Mouse (Mus musculus) CD4-positive, CD25-positive, alpha-beta regulatory T cell, adult 2 months (primary cell): Measurements from ENCODE around the gene Zfp217.

ENCODE experiments used
- DNase-seq: peaks from one replicate; pipeline ENCODE4 v3.0.0-alpha.2; 2012; ENCODE audit warnings: low read depth, low spot score

The Zfp217 gene

GRCm38 (mm10) chr2:170159795-170160568 is 12.1 kb upstream of the Zfp217 start:
- peak; percentile 36 for DNase-seq

DNA sequence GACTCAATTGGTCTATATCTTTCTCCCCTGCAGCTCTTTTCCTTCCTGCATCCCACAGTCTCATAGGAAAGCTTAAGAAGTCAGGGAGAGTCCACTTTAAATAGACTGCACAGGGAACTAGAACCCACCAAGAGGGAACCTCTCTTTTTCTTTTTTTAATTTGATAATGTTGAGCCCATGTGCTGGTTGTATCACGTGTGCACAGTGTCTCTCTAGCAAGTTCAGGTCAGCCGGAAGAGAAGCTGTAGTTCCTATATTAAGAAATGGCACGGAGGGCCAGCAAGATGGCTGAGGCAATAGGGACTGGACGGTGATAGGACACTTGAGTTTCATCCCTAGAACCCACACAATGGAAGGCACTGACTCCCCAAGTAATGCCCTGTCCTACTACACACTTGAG is 11.1 kb upstream of the Zfp217 start:
- no peak for DNase-seq

- DNase-seq = peak; percentile 58
These were observed 10.3 kb upstream of the Zfp217 start for GRCm38 (mm10) chr2:170158251-170158650.

DNA sequence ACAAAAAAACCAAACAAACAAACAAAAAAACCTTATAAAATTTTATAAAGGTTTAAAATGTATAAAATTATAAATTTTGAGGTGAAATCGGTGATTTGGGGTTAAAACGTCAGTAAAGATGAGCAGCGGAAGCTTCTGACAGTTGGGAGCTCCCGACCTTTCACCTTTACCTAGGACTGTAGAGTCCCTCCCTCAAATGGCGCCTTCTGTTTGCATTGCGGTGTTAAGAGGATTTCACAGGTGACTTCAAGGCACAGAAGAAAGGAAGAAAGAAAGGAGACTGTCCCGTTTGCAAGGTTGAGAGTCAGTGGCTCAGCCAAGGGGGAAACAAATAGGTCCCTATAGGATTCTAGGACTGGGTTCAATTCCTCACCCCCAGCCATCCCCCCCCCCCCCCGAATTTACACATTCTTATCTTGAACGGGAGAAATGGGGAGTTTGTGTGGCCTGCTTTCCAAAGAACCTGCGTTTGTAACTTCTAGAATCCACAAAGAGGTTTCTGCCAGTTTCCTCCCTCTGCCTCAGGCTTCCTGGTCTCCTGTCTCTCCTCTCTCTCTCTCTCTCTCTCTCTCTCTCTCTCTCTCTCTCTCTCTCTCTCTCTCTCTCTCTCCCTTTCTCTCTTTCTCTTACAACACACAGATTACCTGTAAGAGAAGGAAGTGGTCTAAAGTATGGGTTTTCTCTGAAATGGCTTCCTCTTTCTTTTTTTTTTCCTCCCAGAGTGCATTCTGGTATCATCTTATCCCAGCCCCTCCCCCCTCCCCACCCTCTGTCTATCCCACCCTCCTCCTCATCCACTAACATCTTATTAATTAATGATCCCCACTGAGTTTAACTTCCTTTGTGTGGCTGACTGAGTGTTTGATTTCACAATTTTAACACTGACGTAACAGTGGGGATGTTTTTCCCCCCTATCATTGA is 9.6 kb upstream of the Zfp217 start:
- peak; percentile 49 for DNase-seq

DNA sequence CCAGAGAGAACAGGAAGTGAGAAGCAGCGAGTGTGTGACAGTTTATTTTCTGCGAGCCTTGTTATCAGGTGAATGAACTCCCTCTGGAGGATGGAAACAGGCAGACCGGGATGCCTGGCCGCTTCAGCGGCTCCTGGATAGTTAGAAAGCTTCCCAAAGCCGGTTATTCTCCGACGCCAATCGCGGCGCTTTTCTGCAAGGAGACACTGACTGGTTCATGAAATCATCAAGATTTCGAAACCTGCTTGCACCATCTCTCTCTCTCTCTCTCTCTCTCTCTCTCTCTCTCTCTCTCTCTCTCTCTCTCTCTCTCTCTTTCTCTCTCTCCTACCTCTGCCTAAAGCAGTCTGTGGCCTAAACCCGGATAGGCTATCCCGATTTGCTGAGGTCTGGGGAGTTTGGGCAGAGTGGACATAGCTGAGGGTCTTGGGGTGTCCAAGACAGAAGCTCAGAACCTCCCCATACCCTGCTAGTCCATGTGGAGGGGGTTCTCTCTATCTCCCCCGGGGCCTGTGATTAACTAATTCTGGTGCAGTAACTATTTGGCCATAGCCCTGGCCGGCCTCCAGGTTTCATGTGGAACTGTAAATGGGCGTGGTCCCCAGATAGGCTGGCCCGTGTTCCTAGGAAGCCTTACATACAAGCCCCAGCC is 7.3 kb upstream of the Zfp217 start:
- peak; percentile 71 for DNase-seq

DNA sequence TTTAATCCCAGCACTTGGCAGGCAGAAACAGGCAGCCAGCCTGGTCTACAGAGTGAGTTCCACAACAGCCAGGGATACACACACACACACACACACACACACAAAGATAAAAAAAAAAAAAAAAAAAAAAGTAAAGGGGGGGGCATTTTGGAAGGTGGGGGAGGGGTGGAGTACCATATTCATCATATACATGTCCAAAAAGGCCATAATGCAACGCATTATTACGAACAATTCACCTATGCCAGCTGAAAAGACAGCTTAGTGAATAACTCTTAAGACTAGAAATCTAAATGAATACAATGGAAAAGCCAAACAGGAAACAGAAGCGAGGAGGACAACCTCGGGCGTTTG is 6.8 kb upstream of the Zfp217 start:
- DNase-seq = no peak

- peak; percentile 19 for DNase-seq
These were observed 6.4 kb upstream of the Zfp217 start for GRCm38 (mm10) chr2:170154301-170154721.

DNA sequence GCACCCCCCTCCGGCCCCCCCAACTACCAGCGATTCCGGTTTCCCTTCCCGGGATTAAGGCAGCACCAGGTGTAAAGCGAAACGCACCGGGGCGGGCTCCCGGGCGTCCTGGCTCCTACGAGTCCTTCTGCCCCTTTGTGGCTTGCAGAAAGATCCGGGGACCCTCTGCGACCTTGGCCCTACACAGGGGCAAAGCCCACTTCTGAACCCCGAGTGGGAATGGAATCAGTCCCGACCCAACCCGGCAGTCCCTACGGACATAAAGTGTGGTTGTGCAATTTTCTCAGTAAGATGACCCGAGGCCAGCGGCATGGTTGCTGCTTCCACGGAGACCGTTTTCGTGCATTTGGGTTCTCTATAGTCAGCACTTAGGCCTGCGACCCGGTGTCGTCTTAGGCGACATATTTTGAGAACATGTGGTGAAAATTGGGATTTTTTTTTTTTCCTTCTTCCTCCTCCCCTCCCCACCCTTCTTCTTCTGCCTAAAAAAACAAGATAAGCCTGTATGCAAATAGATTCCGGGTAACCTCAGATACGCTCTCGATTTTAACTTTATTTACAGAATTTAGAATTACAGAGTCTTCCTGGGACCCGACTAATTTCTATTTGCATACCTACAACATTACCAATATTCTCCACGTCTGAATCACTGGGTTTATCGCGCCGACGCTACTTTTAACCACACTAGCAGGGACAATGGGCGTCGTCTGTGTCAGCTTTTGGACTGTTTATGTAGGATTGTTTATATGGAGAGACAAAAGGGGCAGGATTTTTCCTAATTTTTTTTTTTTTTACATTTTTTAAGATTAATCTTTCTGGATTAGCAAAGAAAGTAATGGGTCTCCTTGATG is 5.7 kb upstream of the Zfp217 start:
- peak; percentile 52 for DNase-seq

DNA sequence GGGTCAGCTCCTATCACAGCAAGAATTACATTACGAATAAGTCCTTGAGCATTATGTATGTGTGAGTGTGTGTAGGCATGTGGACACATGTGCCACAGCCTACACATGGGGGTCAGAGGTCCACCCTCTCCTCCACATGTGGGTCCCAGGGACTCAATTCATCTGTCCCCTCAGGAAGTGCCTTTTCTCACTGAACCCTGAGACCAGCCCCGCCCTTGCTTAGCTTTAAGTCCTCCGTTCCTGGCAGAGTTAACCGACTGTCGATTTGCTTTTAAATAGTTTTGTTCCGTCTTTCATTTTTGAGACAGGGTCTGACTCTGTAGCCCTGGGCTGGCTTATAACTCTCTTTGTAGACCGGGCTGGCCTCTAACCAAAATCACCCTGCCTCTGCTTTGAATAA is 5.0 kb upstream of the Zfp217 start:
- peak; percentile 37 for DNase-seq

DNA sequence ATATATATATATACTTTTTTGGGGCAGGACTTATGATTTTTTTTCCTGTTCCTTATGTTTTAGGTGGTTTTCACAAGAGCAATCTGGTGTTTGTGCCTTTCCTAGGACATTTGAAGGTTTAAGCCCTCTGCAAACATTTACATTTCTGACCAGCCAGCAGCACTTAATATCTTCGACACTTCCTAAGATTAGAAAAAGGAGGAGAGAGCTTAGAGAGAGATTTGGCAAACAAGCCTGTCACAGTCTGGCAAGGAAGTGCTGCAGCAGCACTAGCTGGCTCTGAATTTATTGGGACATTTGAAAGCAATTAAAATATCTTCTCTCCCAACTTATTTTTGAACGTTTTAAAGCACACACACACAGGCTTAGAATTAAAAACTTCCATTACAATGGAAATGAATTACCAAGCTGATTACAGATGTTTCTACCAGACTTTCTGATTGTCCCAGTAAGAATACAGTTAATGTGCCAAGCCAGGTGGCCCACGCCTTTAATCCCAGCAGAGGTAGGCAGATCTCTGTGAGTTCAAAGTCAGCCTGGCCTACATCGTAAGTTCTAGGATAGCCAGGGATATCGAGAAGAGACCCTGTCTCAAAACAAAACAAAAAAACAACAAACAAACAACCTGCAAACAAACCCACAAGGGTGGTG is 4.3 kb upstream of the Zfp217 start:
- DNase-seq = no peak

- DNase-seq = no peak
These were observed 3.6 kb upstream of the Zfp217 start for GRCm38 (mm10) chr2:170151470-170151869.

- no peak for DNase-seq
These were observed 925 bp upstream of the Zfp217 start for GRCm38 (mm10) chr2:170148828-170149227.

- DNase-seq = no peak
These were observed 733 bp downstream of the Zfp217 start for GRCm38 (mm10) chr2:170147170-170147569.

- no peak for DNase-seq
These were observed 3.6 kb downstream of the Zfp217 start for GRCm38 (mm10) chr2:170144343-170144742.

DNA sequence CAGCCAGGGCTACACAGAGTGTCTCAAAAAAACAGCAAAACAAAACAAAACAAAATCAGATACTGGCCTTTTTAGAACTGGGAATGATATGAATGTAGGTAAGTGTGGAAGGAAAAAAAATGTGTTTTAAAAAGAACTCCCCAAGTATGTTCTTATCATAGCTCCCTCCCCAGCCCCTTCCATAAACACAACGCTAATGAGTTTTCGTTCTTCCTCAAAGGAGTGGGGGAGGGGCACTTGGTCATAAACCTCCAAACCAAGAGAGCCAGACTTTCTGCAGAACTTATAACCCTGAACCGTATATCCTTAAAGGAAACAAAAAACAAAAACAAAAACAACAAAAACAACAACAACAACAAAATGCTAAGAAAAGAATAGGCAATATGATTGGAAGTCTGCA is 4.0 kb downstream of the Zfp217 start:
- DNase-seq = no peak

DNA sequence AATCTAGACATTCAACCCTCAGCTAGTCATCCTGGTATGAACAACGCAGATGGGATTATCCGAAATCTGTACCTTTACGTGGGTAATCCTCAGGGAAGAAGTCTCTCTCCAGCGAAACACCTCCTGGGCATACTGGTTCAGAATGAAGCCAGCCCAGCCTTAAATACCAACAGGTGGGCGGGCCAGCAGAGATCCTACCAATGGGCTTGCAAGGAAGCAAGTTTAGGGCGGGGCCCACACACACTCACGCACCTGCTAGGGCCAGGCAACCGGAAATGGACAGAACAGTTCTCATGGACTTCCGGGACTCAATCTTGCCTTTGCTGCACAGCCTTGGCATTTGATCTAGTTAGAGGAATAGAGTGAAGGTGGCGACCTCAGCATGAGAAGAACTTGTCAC is 5.4 kb downstream of the Zfp217 start:
- DNase-seq = no peak

DNA sequence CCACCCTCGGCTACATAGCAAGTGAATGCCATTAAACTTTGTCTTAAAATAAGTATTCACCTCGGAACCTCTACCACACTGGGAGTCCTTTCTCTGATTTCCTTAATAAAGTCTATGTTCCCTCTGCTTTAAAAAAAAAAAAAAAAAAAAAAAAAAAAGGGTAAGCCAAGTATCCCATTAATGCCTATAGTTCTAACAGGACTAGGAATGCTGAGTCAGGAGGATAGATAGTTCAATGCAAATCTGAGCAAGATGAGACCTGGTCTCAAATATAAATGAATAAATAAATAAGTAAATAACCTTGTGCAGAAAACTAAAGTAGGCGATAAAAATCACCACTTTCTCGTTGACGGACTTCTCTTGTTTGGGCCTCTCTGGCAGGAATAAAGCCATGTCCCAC is 6.4 kb downstream of the Zfp217 start:
- no peak for DNase-seq

- DNase-seq = no peak
These were observed 8.4 kb downstream of the Zfp217 start for GRCm38 (mm10) chr2:170139411-170140046.

- no peak for DNase-seq
These were observed 11.0 kb downstream of the Zfp217 start for GRCm38 (mm10) chr2:170136928-170137327.

- no peak for DNase-seq
These were observed 12.1 kb downstream of the Zfp217 start for GRCm38 (mm10) chr2:170135820-170136219.
